Mouse (Mus musculus) hindbrain, embryonic 16.5 days (tissue): ENCODE data around the gene Sfxn5. TPM values are rescaled to one million over a fixed set of nuclear protein-coding genes. Genes with fewer than 3 reads are reported as not detected.

Experiments
- ATAC-seq: fragments of 200-750 bp; cut with Nextera tagmentation; 2 replicates; pipeline ENCODE4 v1.8.0; 2017; ENCODE audit warnings: moderate TSS enrichment, moderate library complexity
- H3K27ac ChIP-seq: fragments of 300-500 bp; sonication (generic); 2 replicates; pipeline ENCODE4 v1.5.1; 2014; ENCODE audit warnings: low read depth, mild to moderate bottlenecking, control low read depth, low read length, moderate library complexity
- H3K27me3 ChIP-seq: fragments of 300-500 bp; sonication (generic); replicated peaks from 2 replicates; pipeline ENCODE4 v1.6.1; 2014; ENCODE audit warnings: low read length; ENCODE audit not compliant: control insufficient read depth, insufficient read depth
- H3K36me3 ChIP-seq: fragments of 300-500 bp; sonication (generic); 2 replicates; pipeline ENCODE4 v1.6.1; 2014; ENCODE audit warnings: mild to moderate bottlenecking, low read length, moderate library complexity, mixed read lengths; ENCODE audit not compliant: control insufficient read depth, insufficient read depth
- H3K4me1 ChIP-seq: fragments of 300-500 bp; sonication (generic); 2 replicates; pipeline ENCODE4 v1.6.1; 2014; ENCODE audit warnings: low read depth, low read length; ENCODE audit not compliant: control insufficient read depth, insufficient read depth
- H3K4me2 ChIP-seq: fragments of 300-500 bp; sonication (generic); 2 replicates; pipeline ENCODE4 v1.6.1; 2014; ENCODE audit warnings: mild to moderate bottlenecking, low read length, control low read depth, moderate library complexity
- H3K4me3 ChIP-seq: fragments of 300-500 bp; sonication (generic); 2 replicates; pipeline ENCODE4 v1.5.1; 2014; ENCODE audit warnings: mild to moderate bottlenecking, low read length, control low read depth, moderate library complexity
- H3K9ac ChIP-seq: fragments of 300-500 bp; sonication (generic); 2 replicates; pipeline ENCODE4 v1.6.1; 2014; ENCODE audit warnings: low read depth, mild to moderate bottlenecking, control low read depth, low read length, moderate library complexity
- H3K9me3 ChIP-seq: fragments of 300-500 bp; sonication (generic); 2 replicates; pipeline ENCODE4 v1.6.1; 2014; ENCODE audit warnings: mild to moderate bottlenecking, low read length, moderate library complexity; ENCODE audit not compliant: control insufficient read depth
- WGBS: fragments of 180-500 bp; shearing (Covaris S2); extraction: QIAGEN DNeasy Blood & Tissue Kit; methylation state at CpG from one replicate; pipeline ENCODE4 v1.1.7; 2014; 5-methylcytosine and 5-hydroxymethylcytosine counted together
- polyA plus RNA-seq: library from polyadenylated mRNA; unstranded; fragments of >200 nt; fragmentation: Nextera tagmentation; extraction: Ambion mirVana; gene quantifications from 2 replicates; pipeline ENCODE4 v1.2.1, GENCODE M21; 2015

The Sfxn5 gene
- polyA plus RNA-seq, 1 experiment from 2014 or later, result 61.3 TPM

- no peaks in the 10 kb centered on the region for H3K9me3 ChIP-seq
- no peak for ATAC-seq
- no peak overlapping the region for H3K4me3 ChIP-seq
- 94% methylated on average over 1 of the region's 1 CpGs for WGBS
- H3K4me1 ChIP-seq, result peaks cover 29% of the 10 kb centered on the region
- no peak overlapping the region for H3K9ac ChIP-seq
- H3K4me2 ChIP-seq, result no peak overlapping the region
- no peaks in the 10 kb centered on the region for H3K36me3 ChIP-seq
- no peaks in the 10 kb centered on the region for H3K27me3 ChIP-seq
- H3K27ac ChIP-seq, result no peak overlapping the region
Observed at GRCm38 (mm10) chr6:85368166-85368565, 34.9 kb upstream of the Sfxn5 start.

GRCm38 (mm10) chr6:85366387-85366786 is 33.2 kb upstream of the Sfxn5 start:
- no peak for ATAC-seq
- no peak overlapping the region for H3K27ac ChIP-seq
- no peak overlapping the region for H3K4me2 ChIP-seq

GRCm38 (mm10) chr6:85364439-85364838 is 31.2 kb upstream of the Sfxn5 start:
- 79% methylated on average over 5 of the region's 5 CpGs for WGBS
- no peak overlapping the region for H3K9ac ChIP-seq

More at GRCm38 (mm10) chr6:85366387-85366786, 33.2 kb upstream of the Sfxn5 start:
- Histone ChIP-seq H3K9me3 (no peaks in the 10 kb centered on the region), H3K9ac (no peak overlapping the region), H3K4me1 (peaks cover 12% of the 10 kb centered on the region), H3K4me3 (no peak overlapping the region), H3K36me3 (no peaks in the 10 kb centered on the region), H3K27me3 (no peaks in the 10 kb centered on the region)
- WGBS, result 74% methylated on average over 1 of the region's 1 CpGs

GRCm38 (mm10) chr6:85363906-85364260 is 30.7 kb upstream of the Sfxn5 start:
- WGBS, result 86% methylated on average over 4 of the region's 4 CpGs
- no peak overlapping the region for H3K9ac ChIP-seq
- peaks cover 7% of the 10 kb centered on the region; the same call in 1 of the 2 replicates for H3K4me1 ChIP-seq
- no peaks in the 10 kb centered on the region for H3K9me3 ChIP-seq
- no peaks in the 10 kb centered on the region for H3K36me3 ChIP-seq
- H3K4me3 ChIP-seq, result no peak overlapping the region
- H3K27ac ChIP-seq, result no peak overlapping the region
- ATAC-seq, result no peak
- no peaks in the 10 kb centered on the region for H3K27me3 ChIP-seq
- no peak overlapping the region for H3K4me2 ChIP-seq

More at GRCm38 (mm10) chr6:85364439-85364838, 31.2 kb upstream of the Sfxn5 start:
- peaks cover 11% of the 10 kb centered on the region; the same call in 1 of the 2 replicates for H3K4me1 ChIP-seq
- ATAC-seq, result no peak
- H3K27me3 ChIP-seq, result no peaks in the 10 kb centered on the region
- H3K4me2 ChIP-seq, result no peak overlapping the region
- H3K36me3 ChIP-seq, result no peaks in the 10 kb centered on the region
- H3K27ac ChIP-seq, result no peak overlapping the region
- no peaks in the 10 kb centered on the region for H3K9me3 ChIP-seq
- no peak overlapping the region for H3K4me3 ChIP-seq

- Histone ChIP-seq H3K27me3 (no peaks in the 10 kb centered on the region), H3K9ac (no peak overlapping the region), H3K4me3 (no peak overlapping the region), H3K9me3 (no peaks in the 10 kb centered on the region), H3K36me3 (no peaks in the 10 kb centered on the region), H3K4me1 (peaks cover 3% of the 10 kb centered on the region; the same call in 1 of the 2 replicates), H3K4me2 (no peak overlapping the region), H3K27ac (no peak overlapping the region)
- 90% methylated on average over 5 of the region's 5 CpGs for WGBS
- ATAC-seq, result no peak
Observed at GRCm38 (mm10) chr6:85363231-85363905, 30.1 kb upstream of the Sfxn5 start.

GRCm38 (mm10) chr6:85362610-85363009 is 29.4 kb upstream of the Sfxn5 start:
- Histone ChIP-seq H3K9me3 (no peaks in the 10 kb centered on the region), H3K4me2 (no peak overlapping the region), H3K27ac (no peak overlapping the region), H3K9ac (no peak overlapping the region), H3K27me3 (no peaks in the 10 kb centered on the region), H3K4me3 (no peak overlapping the region), H3K36me3 (no peaks in the 10 kb centered on the region), H3K4me1 (peaks cover 3% of the 10 kb centered on the region; the same call in 1 of the 2 replicates)
- ATAC-seq, result no peak
- 73% methylated on average over 5 of the region's 5 CpGs for WGBS

GRCm38 (mm10) chr6:85360311-85360710 is 27.1 kb upstream of the Sfxn5 start:
- Histone ChIP-seq H3K9ac (no peak overlapping the region), H3K4me3 (no peak overlapping the region), H3K27ac (no peak overlapping the region), H3K4me1 (no peaks in the 10 kb centered on the region), H3K9me3 (no peaks in the 10 kb centered on the region), H3K4me2 (no peak overlapping the region), H3K36me3 (no peaks in the 10 kb centered on the region), H3K27me3 (no peaks in the 10 kb centered on the region)
- no peak for ATAC-seq
- 88% methylated on average over 5 of the region's 5 CpGs for WGBS

- 100% methylated on average over 1 of the region's 1 CpGs for WGBS
- H3K4me2 ChIP-seq, result no peak overlapping the region
- H3K9ac ChIP-seq, result no peak overlapping the region
- ATAC-seq, result no peak
- H3K27me3 ChIP-seq, result no peaks in the 10 kb centered on the region
- no peaks in the 10 kb centered on the region for H3K36me3 ChIP-seq
- no peak overlapping the region for H3K27ac ChIP-seq
- no peaks in the 10 kb centered on the region for H3K9me3 ChIP-seq
- no peaks in the 10 kb centered on the region for H3K4me1 ChIP-seq
- H3K4me3 ChIP-seq, result no peak overlapping the region
Observed at GRCm38 (mm10) chr6:85358877-85359276, 25.7 kb upstream of the Sfxn5 start.

- no peaks in the 10 kb centered on the region for H3K27me3 ChIP-seq
- H3K9me3 ChIP-seq, result no peaks in the 10 kb centered on the region
- no peak overlapping the region for H3K9ac ChIP-seq
- ATAC-seq, result no peak
- no peak overlapping the region for H3K4me3 ChIP-seq
- no peaks in the 10 kb centered on the region for H3K36me3 ChIP-seq
- 58% methylated on average over 4 of the region's 4 CpGs for WGBS
- peak overlapping the region; percentile 17; the same call in 1 of the 2 replicates for H3K27ac ChIP-seq
- no peaks in the 10 kb centered on the region for H3K4me1 ChIP-seq
- H3K4me2 ChIP-seq, result no peak overlapping the region
Observed at GRCm38 (mm10) chr6:85356682-85357465, 23.7 kb upstream of the Sfxn5 start.
